Mouse (Mus musculus): ENCODE data around the gene Pom121. TPM values are rescaled to one million over a fixed set of nuclear protein-coding genes. Genes with fewer than 3 reads are reported as not detected.
"Not testable (repeated sequence)": the region's sequence is repeated elsewhere in the genome, so short reads cannot be mapped to it uniquely, and the experiment has no call there.

Gene Pom121
- total RNA-seq, 2 experiments from 2014 or later: 22.2 to 23.3 TPM

- peak; percentile 96 for DNase-seq (ENCODE audit: low spot score in 2 of 2)
Observed at GRCm38 (mm10) chr5:135369787-135370654, 24.3 kb downstream of the Pom121 start, which contains the start of gene Nsun5. Nsun5 (plus strand) TSS chr5:135369953.

DNA sequence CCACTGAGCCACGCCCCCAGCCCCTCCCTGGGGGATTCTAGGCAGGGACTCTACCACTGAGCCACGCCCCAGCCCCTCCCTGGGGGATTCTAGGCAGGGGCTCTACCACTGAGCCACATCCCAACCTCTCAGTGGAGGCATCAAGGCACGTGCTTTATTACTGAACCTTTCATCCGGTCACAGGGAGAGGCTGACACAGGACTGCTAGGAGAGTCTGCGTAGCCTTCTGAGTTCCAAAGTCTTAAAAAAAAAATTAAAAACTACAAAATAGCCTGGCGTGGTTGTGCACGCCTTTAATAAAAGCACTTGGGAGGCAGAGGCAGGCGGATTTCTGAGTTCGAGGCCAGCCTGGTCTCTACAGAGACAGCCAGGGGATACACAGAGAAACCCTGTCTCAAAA is 25.1 kb downstream of the Pom121 start:
- DNase-seq (ENCODE audit: low spot score in 2 of 2): not testable (repeated sequence)

DNA sequence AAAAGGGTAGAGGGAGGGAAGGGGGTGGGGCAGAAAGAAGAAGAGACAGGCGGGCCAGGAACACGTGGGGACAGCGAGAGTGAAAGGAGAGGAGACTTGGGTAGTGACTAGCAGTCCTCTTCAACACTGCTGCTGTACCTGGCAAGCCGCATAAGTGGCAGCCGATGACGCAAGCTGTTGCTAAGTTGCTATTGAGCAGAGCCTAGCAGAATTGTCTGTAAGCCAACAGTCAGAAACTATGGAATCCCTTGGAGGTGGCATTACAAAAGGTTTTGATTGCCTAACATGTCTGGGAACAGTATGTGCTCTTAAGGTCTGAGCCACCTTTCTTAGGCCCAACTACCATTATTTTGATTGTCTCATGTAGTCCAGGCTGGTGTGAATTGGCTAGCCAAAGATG is 26.0 kb downstream of the Pom121 start:
- no peak for DNase-seq (ENCODE audit: low spot score in 2 of 2)

GRCm38 (mm10) chr5:135367841-135368240 is 26.5 kb downstream of the Pom121 start:
- no peak for DNase-seq (ENCODE audit: low spot score in 2 of 2)

DNA sequence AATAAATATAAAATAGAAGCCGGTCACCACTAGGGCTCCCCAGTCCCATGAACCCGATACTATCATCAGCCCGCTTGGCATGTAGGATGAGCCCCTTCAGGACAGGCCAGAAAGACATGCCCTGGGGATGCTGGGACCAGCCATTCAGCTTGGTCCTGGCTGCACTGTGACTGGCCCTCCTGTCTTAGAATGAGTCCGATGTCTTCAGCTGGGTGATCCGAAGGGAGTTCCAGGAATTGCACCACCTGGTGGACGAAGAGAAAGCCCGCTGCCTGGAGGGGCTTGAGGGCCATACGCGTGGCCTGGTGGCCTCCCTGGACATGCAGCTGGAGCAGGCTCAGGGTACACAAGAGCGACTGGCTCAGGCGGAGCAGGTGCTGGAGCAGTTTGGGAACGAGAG is 30.8 kb downstream of the Pom121 start:
- DNase-seq (ENCODE audit: low spot score in 2 of 2): no peak

- no peak for DNase-seq (ENCODE audit: low spot score in 2 of 2)
Observed at GRCm38 (mm10) chr5:135362572-135362971, 31.8 kb downstream of the Pom121 start.

DNA sequence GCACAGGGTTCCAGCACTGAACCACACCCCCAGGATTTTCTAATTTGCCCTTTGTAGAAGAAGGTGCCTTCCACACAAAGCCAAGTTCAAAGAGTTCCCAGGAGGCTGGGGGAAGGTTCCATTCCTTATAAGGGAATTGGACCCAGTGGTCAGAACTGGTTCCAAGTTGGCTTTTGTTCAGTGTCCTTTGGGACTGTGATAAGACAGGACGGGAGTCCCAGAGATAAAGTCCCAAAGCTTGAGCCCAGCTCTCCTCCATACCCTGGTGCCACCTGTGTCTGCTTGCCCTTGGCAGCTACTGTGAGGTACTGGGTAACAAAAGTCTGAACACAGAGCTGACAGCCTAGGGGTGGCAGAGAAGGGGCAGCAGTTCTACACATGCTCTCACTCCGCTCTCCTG is 34.6 kb downstream of the Pom121 start:
- no peak for DNase-seq (ENCODE audit: low spot score in 2 of 2)

DNA sequence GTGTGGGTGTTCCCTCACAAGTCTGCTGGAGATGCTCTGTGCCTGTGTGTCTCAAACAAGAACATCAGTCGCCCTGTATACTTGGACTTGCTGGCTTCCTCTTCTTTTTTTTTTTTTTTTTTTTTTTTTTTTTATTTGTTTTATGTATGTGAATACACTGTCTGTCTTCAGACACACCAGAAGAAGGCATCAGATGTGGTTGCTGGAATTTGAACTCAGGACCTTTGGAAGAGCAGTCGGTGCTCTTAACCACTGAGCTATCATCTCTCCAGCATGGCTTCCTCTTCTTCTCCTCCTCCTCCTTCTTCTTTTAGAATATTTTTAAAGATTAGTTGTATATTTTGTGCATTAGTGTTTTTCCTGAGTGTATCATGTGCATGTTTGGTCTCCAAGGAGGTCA is 36.8 kb downstream of the Pom121 start:
- DNase-seq (ENCODE audit: low spot score in 2 of 2): peak; percentile 46 to 62

GRCm38 (mm10) chr5:135356090-135356489 is 38.3 kb downstream of the Pom121 start:
- DNase-seq (ENCODE audit: low spot score in 2 of 2): no peak

DNA sequence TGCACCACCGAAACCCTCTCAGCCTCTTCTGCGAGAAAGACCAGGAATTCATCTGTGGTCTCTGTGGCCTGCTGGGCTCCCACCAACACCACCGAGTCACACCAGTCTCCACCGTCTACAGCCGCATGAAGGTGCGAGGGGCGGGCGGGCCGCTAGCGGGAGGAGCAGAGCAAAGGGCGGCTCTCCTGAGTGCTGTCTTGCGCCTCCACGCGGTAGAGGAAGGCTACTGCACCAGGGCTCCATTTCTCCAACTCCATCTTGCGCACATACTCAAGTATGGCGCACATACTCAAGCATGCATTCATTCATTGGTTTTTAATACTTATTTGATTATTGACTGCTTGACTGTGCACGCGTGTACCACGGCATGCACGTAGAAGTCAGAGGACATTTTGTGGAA is 40.8 kb downstream of the Pom121 start:
- DNase-seq (ENCODE audit: low spot score in 2 of 2): no peak

GRCm38 (mm10) chr5:135352995-135353394 is 41.4 kb downstream of the Pom121 start, which contains the start of gene Trim50:
Trim50 (plus strand) TSS chr5:135353295.
- DNase-seq (ENCODE audit: low spot score in 2 of 2): no peak

GRCm38 (mm10) chr5:135351606-135352005 is 42.7 kb downstream of the Pom121 start:
- DNase-seq (ENCODE audit: low spot score in 2 of 2): no peak

- no peak for DNase-seq (ENCODE audit: low spot score in 2 of 2)
Observed at GRCm38 (mm10) chr5:135349862-135350261, 44.5 kb downstream of the Pom121 start, which contains the start of gene Fkbp6. Fkbp6 (minus strand) TSS chr5:135350044.

GRCm38 (mm10) chr5:135347511-135348011 is 46.8 kb downstream of the Pom121 start:
- DNase-seq (ENCODE audit: low spot score in 2 of 2): no peak

DNA sequence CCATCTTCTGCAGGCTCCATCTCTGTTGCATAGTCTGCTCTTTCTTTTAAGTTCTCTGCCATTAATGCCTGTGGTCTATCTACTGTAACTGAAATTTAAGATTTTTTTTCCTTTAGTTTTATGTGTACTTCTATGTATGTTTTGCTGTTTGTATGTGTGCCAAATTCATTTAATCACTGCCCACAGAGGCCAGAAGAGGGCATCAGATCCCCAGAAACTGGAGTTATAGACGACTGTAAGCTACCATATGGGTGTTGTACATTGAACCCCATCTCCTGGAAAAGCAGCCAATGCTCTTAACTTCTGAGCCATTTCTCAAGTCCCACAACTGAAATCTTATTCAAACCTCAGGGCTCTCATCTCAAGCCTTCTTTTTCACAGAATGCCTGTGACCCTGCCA is 47.9 kb downstream of the Pom121 start:
- no peak for DNase-seq (ENCODE audit: low spot score in 2 of 2)

GRCm38 (mm10) chr5:135345989-135346388 is 48.4 kb downstream of the Pom121 start:
- DNase-seq (ENCODE audit: low spot score in 2 of 2): no peak

DNA sequence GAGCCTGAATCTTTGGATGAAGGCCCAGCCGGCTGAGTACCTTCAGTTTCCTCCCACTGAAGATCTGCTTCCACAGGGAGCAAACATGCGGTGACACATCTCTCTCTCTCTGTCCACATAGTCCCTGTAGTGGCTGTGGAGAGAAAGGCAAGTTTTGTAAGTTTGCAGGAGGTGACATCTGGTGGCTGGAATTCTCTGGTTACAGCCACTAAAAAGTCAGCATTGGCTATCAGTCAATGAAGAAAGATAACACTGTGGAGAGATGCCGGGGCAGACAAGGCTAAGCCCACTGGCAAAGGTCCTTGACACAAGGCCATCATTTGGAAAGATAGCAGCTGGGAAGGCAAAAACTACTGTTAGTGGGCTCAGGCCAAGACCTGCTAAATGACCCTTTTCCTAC is 56.8 kb downstream of the Pom121 start:
- DNase-seq (ENCODE audit: low spot score in 2 of 2): peak in 1 of 2 experiments; percentile 17

- DNase-seq (ENCODE audit: low spot score in 2 of 2): no peak
Observed at GRCm38 (mm10) chr5:135331161-135331560, 63.2 kb downstream of the Pom121 start.

- DNase-seq (ENCODE audit: low spot score in 2 of 2): no peak
Observed at GRCm38 (mm10) chr5:135330201-135330600, 64.1 kb downstream of the Pom121 start.

GRCm38 (mm10) chr5:135329471-135329870 is 64.9 kb downstream of the Pom121 start:
- DNase-seq (ENCODE audit: low spot score in 2 of 2): no peak
